Mouse (Mus musculus): ENCODE measurements around the gene Engase.

GRCm38 (mm10) chr11:118485780-118486179 is 9.2 kb downstream of the Engase start:
- TF ChIP-seq CTCF (IDR thresholded peaks at IDR 0.05; ENCODE audit: low read depth, low read length) (no peak), POLR2A (IDR thresholded peaks at IDR 0.05; ENCODE audit: borderline replicate concordance, low read depth, low read length) (no peak)

Data from bone marrow macrophage, adult 2 months (primary cell).